Mouse (Mus musculus): Measurements from ENCODE around the gene P2rx1. TPM values are rescaled to one million over a fixed set of nuclear protein-coding genes. Genes with fewer than 3 reads are reported as not detected.
A peak's percentile ranks its signal among the peaks of the same experiment; 100 is the strongest.

P2rx1 gene
- polyA plus RNA-seq, 1 experiment from 2014 or later = 0.56 TPM

DNA sequence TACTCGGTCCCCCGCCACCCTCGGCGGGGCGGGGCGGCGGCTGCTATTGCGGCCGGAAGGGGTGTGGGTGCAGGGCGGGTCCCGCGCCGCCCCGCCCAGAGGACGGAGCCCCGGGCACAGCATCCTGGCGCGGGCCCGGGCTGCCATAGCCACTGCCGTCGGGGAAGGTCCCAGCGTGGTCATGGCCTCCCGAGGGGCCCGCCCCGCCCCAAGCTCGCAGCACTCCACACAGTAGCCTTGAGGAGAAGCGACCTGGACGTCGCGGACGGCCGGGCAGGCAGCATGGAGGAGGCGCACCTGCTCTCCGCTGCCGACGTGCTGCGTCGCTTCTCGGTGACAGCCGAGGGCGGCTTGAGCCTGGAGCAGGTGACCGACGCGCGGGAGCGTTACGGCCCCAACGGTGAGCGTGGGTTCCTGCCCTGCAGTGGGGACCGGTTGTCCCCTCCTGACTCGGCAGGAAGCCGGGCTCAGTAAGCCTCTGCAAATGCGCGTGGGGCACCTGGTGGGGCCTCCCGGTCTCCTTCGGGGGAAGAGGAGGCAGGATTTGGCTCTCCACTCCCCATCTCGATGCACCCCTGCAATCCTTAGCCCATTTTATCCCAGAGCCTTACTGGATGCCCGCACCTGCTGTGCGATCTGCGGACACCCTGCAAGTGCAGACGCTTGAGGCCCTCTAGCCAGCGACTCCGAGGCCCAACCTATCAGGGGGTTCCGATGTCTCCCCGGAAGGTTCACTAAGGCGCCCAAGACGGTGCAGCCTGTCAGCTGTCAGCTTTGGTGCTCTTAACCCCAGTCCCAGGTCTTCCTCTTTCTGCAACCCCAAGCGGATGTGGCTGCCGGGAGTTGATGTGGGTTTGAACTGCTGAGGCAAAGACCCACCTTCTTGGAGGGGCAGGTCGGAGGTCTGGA, 37.6 kb upstream of the P2rx1 start, which contains the start of gene Atp2a3:
Gene Atp2a3, plus strand, starts transcription at position 98 of the 909 bp plus-strand sequence.
- Histone ChIP-seq H3K4me2 (replicated peaks) (peak within 1 kb of the TSS; percentile 40), H3K27ac (replicated peaks) (no peak within 1 kb of the TSS), H3K27me3 (peaks cover 36% of the 10 kb centered on the region), H3K4me1 (peaks cover 11% of the 10 kb centered on the region), H3K36me3 (no peaks in the 10 kb centered on the region), H3K4me3 (peak within 1 kb of the TSS; percentile 28), H3K9me3 (no peaks in the 10 kb centered on the region), H3K9ac (replicated peaks) (no peak within 1 kb of the TSS)
- no peak for ATAC-seq (replicated peaks)
- 3% methylated on average over 70 of the region's 70 CpGs for WGBS

DNA sequence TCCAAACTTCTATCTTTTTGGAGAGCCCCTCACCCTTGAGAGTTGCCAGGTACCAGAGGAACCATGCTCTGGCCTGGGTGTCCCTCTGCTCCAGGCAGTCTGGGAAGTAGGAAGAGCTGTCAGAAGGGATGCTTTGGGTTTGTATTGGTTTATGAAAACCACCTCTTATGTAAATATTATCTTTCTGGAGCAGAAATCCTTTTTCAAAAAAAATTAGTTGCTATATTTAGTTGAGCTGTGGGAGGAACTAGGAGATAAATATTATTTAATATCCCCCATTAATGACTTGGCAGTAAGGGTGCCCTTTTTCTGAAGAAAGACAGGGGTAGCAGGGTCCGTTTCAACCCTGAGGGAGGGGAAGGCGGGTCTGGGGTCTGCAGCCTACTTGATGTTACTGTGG, 36.5 kb upstream of the P2rx1 start:
- Histone ChIP-seq H3K36me3 (no peaks in the 10 kb centered on the region), H3K27ac (replicated peaks) (no peak overlapping the region), H3K4me3 (no peak overlapping the region), H3K9ac (replicated peaks) (no peak overlapping the region), H3K4me2 (replicated peaks) (no peak overlapping the region), H3K4me1 (peaks cover 11% of the 10 kb centered on the region), H3K27me3 (peaks cover 36% of the 10 kb centered on the region), H3K9me3 (no peaks in the 10 kb centered on the region)
- WGBS = 70% methylated on average over 2 of the region's 2 CpGs
- no peak for ATAC-seq (replicated peaks)

DNA sequence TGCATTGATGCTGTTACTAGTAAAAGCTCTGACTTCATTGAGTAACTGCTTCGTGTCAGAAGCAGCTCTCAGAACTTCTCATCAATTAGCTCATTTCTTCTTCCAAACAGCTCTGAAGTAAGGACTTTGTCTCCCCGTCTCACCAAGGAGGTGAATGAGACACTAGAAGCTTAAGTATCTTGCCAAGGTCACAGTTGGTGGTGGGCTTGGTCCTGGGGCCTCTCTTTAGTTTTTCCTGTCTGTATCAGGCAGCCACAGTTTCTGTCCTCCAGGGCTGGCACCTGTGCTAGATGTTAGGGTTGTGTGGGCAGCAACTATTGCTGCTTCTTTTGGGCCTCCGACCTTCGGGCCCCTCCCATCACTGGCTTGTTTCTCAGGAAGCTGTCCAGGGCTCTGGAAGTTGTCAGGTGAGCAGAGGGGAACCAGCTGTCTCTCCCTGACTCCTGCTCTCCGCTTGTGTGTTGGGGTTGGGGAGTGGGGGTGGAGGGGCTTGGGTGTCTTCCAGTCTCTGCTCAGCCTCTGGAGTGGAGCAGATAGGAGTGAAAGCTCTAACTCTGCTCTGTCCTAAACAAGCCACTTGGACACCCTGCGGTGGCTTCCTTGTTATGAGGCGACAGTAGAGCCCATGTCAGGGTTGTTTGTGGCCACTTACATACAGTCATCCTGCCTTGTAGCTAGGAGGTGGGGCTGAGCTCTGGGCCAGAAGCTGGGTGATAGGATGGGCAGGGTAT, 35.7 kb upstream of the P2rx1 start:
- no peak overlapping the region for H3K27ac ChIP-seq (replicated peaks)
- no peaks in the 10 kb centered on the region for H3K9me3 ChIP-seq
- peaks cover 11% of the 10 kb centered on the region for H3K4me1 ChIP-seq
- WGBS = 50% methylated on average over 7 of the region's 7 CpGs
- no peak overlapping the region for H3K4me2 ChIP-seq (replicated peaks)
- peaks cover 36% of the 10 kb centered on the region for H3K27me3 ChIP-seq
- no peak for ATAC-seq (replicated peaks)
- no peak overlapping the region for H3K4me3 ChIP-seq
- no peak overlapping the region for H3K9ac ChIP-seq (replicated peaks)
- no peaks in the 10 kb centered on the region for H3K36me3 ChIP-seq

DNA sequence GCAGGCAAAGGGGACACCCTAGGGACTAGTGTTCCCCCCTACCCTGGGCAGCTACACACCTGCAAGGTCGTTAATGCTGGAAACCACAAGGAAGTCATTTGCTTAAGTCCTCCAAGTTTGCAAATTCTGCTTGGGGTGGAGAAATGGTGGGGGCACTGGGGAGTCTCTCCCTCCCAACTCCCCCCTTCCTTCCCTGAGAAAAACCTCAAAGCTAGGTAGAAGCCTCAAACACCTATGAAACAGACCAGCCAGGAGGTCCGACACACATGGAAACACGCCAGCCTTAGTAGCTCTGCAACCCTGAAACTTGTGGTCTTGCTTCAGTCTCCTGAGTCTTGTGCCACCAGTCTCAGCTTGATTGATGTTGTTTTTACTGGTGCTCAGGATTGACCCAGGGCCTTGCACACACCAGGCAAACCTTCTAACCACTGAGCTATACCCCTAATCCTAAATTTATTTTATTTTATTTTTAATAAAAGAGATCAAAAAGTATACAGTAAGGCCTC, 35.1 kb upstream of the P2rx1 start:
- Histone ChIP-seq H3K36me3 (no peaks in the 10 kb centered on the region), H3K9ac (replicated peaks) (no peak overlapping the region), H3K9me3 (no peaks in the 10 kb centered on the region), H3K27me3 (peaks cover 36% of the 10 kb centered on the region), H3K27ac (replicated peaks) (no peak overlapping the region), H3K4me2 (replicated peaks) (no peak overlapping the region), H3K4me1 (peaks cover 11% of the 10 kb centered on the region), H3K4me3 (no peak overlapping the region)
- 71% methylated on average over 3 of the region's 3 CpGs for WGBS
- no peak for ATAC-seq (replicated peaks)

DNA sequence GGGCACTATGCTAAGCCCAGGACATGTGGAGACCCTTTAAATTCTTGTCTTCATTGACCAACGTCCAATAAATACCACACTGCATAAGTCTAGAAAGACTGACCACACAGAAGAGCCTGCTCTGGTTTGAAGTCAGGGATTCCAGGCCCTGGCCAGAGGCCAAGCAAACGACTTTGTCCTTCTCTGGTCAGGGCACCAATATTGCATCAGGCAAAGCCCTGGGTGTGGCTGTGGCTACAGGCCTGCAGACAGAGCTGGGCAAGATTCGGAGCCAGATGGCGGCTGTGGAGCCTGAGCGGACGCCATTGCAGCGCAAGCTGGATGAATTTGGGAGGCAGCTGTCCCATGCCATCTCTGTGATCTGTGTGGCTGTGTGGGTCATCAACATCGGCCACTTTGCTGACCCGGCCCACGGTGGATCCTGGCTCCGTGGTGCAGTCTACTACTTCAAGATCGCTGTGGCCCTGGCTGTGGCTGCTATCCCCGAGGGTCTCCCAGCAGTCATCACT, 23.9 kb upstream of the P2rx1 start:
- Histone ChIP-seq H3K4me3 (no peak overlapping the region), H3K9me3 (no peaks in the 10 kb centered on the region), H3K27me3 (no peaks in the 10 kb centered on the region), H3K36me3 (no peaks in the 10 kb centered on the region), H3K4me2 (replicated peaks) (no peak overlapping the region), H3K27ac (replicated peaks) (no peak overlapping the region), H3K9ac (replicated peaks) (no peak overlapping the region), H3K4me1 (no peaks in the 10 kb centered on the region)
- no peak for ATAC-seq (replicated peaks)
- WGBS = 84% methylated on average over 13 of the region's 13 CpGs

DNA sequence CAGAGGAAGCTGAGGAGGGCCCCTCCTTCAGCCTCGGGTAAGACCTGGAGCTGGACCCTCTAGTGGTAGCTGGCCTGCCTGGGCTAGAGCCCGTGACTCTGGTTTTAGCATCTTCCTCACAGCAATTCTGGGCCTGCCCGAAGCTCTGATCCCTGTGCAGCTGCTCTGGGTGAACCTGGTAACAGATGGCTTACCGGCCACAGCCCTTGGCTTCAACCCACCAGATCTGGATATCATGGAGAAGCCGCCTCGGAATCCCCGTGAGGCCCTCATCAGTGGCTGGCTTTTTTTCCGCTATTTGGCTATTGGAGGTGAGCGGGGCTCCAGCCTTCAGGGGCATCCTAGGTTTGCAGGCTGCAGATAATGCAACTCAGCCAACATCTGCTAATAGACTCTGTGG, 16.4 kb upstream of the P2rx1 start:
- H3K9ac ChIP-seq (replicated peaks) = no peak overlapping the region
- H3K9me3 ChIP-seq = no peaks in the 10 kb centered on the region
- no peak overlapping the region for H3K27ac ChIP-seq (replicated peaks)
- H3K4me1 ChIP-seq = no peaks in the 10 kb centered on the region
- H3K4me2 ChIP-seq (replicated peaks) = no peak overlapping the region
- H3K4me3 ChIP-seq = no peak overlapping the region
- ATAC-seq (replicated peaks) = no peak
- 85% methylated on average over 9 of the region's 9 CpGs for WGBS
- no peaks in the 10 kb centered on the region for H3K36me3 ChIP-seq
- H3K27me3 ChIP-seq = no peaks in the 10 kb centered on the region

DNA sequence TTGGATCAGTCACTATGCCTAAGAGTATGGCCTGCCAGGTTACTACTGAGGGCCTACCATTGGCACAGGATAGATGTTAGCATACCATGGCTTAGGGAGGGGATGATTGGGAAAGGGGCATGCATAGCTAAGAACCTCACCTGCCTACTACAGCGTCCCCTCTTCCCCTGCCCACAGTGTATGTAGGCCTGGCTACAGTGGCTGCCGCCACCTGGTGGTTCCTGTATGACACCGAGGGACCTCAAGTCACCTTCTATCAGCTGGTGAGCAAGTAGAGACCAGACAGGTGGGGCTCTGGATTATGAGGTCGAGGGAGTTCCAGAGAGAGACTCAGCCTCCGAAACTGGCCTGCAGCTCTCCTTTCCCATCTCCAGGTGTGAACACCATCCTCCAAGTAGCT, 15.6 kb upstream of the P2rx1 start:
- WGBS = 50% methylated on average over 5 of the region's 5 CpGs
- Histone ChIP-seq H3K9me3 (no peaks in the 10 kb centered on the region), H3K27me3 (no peaks in the 10 kb centered on the region), H3K9ac (replicated peaks) (no peak overlapping the region), H3K27ac (replicated peaks) (no peak overlapping the region), H3K36me3 (no peaks in the 10 kb centered on the region), H3K4me1 (no peaks in the 10 kb centered on the region), H3K4me3 (no peak overlapping the region), H3K4me2 (replicated peaks) (no peak overlapping the region)
- no peak for ATAC-seq (replicated peaks)

DNA sequence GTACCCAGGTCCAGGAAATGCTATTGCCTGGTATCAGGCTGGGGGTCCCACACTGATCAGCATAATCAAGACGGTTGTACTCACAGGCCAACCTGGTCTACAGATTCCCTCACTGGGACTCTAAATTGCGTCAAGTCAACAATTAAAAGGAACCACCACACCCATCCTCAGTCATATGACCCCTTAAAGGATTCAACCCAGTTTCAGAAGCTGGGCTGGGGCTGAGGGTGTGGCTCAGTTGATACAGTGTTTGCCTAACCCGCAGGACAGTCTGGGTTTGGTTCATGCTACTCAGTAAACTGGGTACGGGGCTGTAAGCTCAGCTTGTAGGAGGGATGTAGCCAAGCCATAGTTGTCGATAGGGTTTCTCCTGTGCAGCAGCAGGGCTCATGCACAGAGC, 12.2 kb upstream of the P2rx1 start:
- ATAC-seq (replicated peaks) = no peak
- H3K27ac ChIP-seq (replicated peaks) = no peak overlapping the region
- H3K9me3 ChIP-seq = no peaks in the 10 kb centered on the region
- H3K4me1 ChIP-seq = no peaks in the 10 kb centered on the region
- H3K4me2 ChIP-seq (replicated peaks) = no peak overlapping the region
- H3K36me3 ChIP-seq = no peaks in the 10 kb centered on the region
- no peaks in the 10 kb centered on the region for H3K27me3 ChIP-seq
- no peak overlapping the region for H3K4me3 ChIP-seq
- no peak overlapping the region for H3K9ac ChIP-seq (replicated peaks)
- 77% methylated on average over 5 of the region's 5 CpGs for WGBS

DNA sequence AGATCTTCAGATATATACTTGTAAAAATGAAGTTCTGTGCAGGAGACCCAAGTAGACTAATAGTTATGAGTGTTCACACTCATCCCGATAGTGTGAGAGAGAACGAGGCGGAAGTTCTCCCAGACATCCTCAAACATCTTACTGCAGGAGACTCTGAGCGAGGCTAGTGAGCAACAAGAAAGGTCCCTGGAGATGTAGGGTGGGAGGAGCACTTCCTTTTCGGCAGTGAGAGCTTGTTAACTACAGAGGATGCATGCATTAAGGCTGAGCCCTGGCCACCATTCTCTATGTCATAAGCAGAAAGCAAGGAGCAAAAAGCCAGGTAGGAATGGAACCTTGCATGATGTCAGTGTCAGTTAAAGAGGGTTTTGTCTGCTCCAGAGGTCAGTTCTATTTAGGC, 11.7 kb upstream of the P2rx1 start:
- Histone ChIP-seq H3K9me3 (no peaks in the 10 kb centered on the region), H3K4me3 (no peak overlapping the region), H3K9ac (replicated peaks) (no peak overlapping the region), H3K4me1 (no peaks in the 10 kb centered on the region), H3K36me3 (no peaks in the 10 kb centered on the region), H3K27ac (replicated peaks) (no peak overlapping the region), H3K4me2 (replicated peaks) (no peak overlapping the region), H3K27me3 (no peaks in the 10 kb centered on the region)
- 76% methylated on average over 5 of the region's 5 CpGs for whole genome bisulfite sequencing
- ATAC-seq (replicated peaks) = no peak

DNA sequence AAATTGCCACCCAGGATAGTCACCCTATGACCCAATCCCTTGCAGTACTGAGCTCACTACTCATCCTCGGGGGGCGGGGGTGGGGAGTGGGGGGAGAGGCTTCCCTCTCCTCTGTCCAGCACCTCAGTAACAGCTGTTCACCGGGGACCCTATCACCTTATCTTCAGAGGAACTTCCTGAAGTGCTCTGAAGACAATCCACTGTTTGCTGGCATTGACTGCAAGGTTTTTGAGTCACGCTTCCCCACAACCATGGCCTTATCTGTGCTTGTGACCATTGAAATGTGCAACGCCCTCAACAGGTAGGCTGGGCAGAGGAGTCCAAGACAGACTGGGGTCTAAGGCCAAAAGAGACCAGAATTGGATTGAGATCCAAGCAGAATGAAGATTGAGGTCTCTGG, 11.1 kb upstream of the P2rx1 start:
- no peak overlapping the region for H3K9ac ChIP-seq (replicated peaks)
- no peak overlapping the region for H3K27ac ChIP-seq (replicated peaks)
- H3K4me3 ChIP-seq = no peak overlapping the region
- H3K27me3 ChIP-seq = no peaks in the 10 kb centered on the region
- H3K4me1 ChIP-seq = no peaks in the 10 kb centered on the region
- no peaks in the 10 kb centered on the region for H3K9me3 ChIP-seq
- H3K4me2 ChIP-seq (replicated peaks) = no peak overlapping the region
- WGBS = 88% methylated on average over 5 of the region's 5 CpGs
- H3K36me3 ChIP-seq = no peaks in the 10 kb centered on the region
- no peak for ATAC-seq (replicated peaks)

DNA sequence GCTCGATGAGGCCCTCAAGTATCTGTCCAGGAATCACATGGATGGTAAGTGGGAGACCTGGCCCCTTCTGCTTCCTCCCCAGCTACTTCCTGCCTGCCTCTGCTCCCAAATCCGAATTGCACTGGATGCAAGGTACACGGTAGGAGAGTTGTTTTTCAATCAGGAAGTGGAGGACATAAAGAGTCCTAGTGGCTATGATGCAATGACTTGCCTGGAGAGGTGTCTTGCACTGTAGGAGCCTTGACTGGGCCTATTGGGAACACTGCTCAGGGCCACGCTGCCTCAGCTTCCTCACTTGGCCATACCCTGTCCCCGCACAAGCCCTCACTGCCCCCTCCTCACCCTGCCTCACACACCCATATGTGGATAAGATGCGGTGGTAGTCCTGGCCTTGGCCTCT, 9.9 kb upstream of the P2rx1 start:
- WGBS = 94% methylated on average over 6 of the region's 6 CpGs
- no peaks in the 10 kb centered on the region for H3K36me3 ChIP-seq
- no peak for ATAC-seq (replicated peaks)
- no peak overlapping the region for H3K27ac ChIP-seq (replicated peaks)
- H3K27me3 ChIP-seq = no peaks in the 10 kb centered on the region
- H3K9ac ChIP-seq (replicated peaks) = no peak overlapping the region
- no peaks in the 10 kb centered on the region for H3K9me3 ChIP-seq
- H3K4me1 ChIP-seq = no peaks in the 10 kb centered on the region
- H3K4me3 ChIP-seq = no peak overlapping the region
- no peak overlapping the region for H3K4me2 ChIP-seq (replicated peaks)

DNA sequence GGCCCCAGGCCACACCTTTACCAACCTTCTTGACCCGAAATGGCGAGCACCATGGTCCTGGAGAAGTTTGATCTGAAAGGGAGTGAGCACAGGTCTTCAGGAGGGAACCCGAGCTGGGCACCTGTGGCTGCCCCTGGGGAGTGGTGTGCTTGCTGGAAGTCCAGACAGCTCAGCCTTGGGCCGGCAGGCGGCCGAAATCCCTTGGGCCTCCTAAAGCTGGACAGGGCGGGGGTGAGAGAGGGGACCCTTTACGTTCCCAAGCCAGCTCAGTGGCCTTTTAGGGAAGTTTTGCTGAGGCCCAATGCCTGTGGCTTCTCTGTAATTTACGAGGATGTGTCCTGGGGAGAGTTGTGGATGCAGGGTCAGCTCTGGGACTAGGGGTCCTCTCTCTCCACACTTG, 8.2 kb upstream of the P2rx1 start:
- no peak for ATAC-seq (replicated peaks)
- Histone ChIP-seq H3K27ac (replicated peaks) (no peak overlapping the region), H3K4me1 (no peaks in the 10 kb centered on the region), H3K9ac (replicated peaks) (no peak overlapping the region), H3K27me3 (no peaks in the 10 kb centered on the region), H3K36me3 (no peaks in the 10 kb centered on the region), H3K9me3 (no peaks in the 10 kb centered on the region), H3K4me3 (no peak overlapping the region), H3K4me2 (replicated peaks) (no peak overlapping the region)
- WGBS = 70% methylated on average over 9 of the region's 9 CpGs

Data from forebrain, embryonic 15.5 days (tissue).